Mouse (Mus musculus): Measurements from ENCODE around the gene Sec61a1. TPM values are rescaled to one million over a fixed set of nuclear protein-coding genes. Genes with fewer than 3 reads are reported as not detected.

Gene Sec61a1
- total and polyA plus RNA-seq, 3 experiments = 111 to 277 (median 161) TPM

DNA sequence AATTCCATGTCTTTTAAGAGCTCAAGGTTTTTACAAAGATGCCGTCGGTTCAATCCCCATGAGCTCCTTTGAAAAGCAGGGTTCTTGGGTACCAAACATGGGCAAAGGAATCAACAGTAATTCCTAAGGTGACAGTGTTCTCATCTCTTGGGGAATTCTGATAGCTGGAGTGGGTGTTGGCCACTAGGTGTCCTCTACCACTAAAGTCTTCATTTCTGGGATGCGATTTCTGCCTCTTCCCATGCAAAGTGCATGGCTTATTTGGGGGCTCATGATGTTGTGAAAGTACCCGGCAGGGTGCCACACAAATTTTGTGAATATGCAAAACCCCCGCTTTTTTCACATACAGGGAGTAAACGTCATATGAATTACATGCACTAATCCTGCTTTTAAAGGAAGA, 46.3 kb upstream of the Sec61a1 start:
- no peaks in the 10 kb centered on the region for H3K79me2 ChIP-seq (ENCODE audit: control insufficient read depth, insufficient read depth, low read length, poor library complexity)
- peaks cover 23 to 43% of the 10 kb centered on the region in 2 experiments for H3K27me3 ChIP-seq (ENCODE audit: control insufficient read depth in 1 of 2, insufficient read depth in 2 of 2, low read length in 2 of 2)
- TF ChIP-seq MAFK (IDR thresholded peaks at IDR 0.05; ENCODE audit: borderline replicate concordance, low read depth, low read length) = no peak
- no peak for TF ChIP-seq MYB (IDR thresholded peaks at IDR 0.05; ENCODE audit: low read depth, low read length)
- TF ChIP-seq CTCF (IDR thresholded peaks at IDR 0.05 in 2 of 3, conservative IDR thresholded peaks at IDR 0.05 in 1 of 3; ENCODE audit: control insufficient read depth in 1 of 3, insufficient read depth in 1 of 3, low read depth in 2 of 3, low read length in 3 of 3, poor library complexity in 1 of 3, severe bottlenecking in 1 of 3) = peak in 2 of 3 experiments; percentile 21 to 45; a peak in 3 of 6 replicates
- TF ChIP-seq SMC3 (IDR thresholded peaks at IDR 0.05; ENCODE audit: low read depth, low read length) = peak; percentile 45
- TF ChIP-seq MXI1 (IDR thresholded peaks at IDR 0.05; ENCODE audit: low read depth, low read length) = no peak
- no peak for TF ChIP-seq ZKSCAN1 (IDR thresholded peaks at IDR 0.05; ENCODE audit: low read depth, low read length)
- no peak for TF ChIP-seq RCOR1 (IDR thresholded peaks at IDR 0.05; ENCODE audit: low read depth, low read length)
- TF ChIP-seq ZNF384 (IDR thresholded peaks at IDR 0.05; ENCODE audit: low read depth, low read length) = no peak
- no peak for TF ChIP-seq TBP (IDR thresholded peaks at IDR 0.05; ENCODE audit: low read depth, low read length)
- TF ChIP-seq RAD21 (IDR thresholded peaks at IDR 0.05; ENCODE audit: low read depth, low read length) = peak; percentile 28
- no peaks in the 10 kb centered on the region for H3K36me3 ChIP-seq (ENCODE audit: control insufficient read depth in 1 of 2, insufficient read depth in 2 of 2, low read length in 2 of 2)
- H3K9ac ChIP-seq (ENCODE audit: control insufficient read depth, low read depth, low read length, poor library complexity, severe bottlenecking) = no peak overlapping the region
- no peak for DNase-seq (ENCODE audit: low read depth, low spot score)
- H3K4me3 ChIP-seq (ENCODE audit: control insufficient read depth in 1 of 2, insufficient read depth in 1 of 2, low read depth in 2 of 2, low read length in 2 of 2) = no peak overlapping the region
- H3K27ac ChIP-seq (ENCODE audit: control insufficient read depth, low read depth, low read length) = no peak overlapping the region
- H3K9me3 ChIP-seq (replicated peaks; ENCODE audit: insufficient read depth, low read length) = no peaks in the 10 kb centered on the region
- H3K4me1 ChIP-seq (ENCODE audit: control insufficient read depth in 1 of 2, insufficient read depth in 2 of 2, low read length in 2 of 2) = no peaks in the 10 kb centered on the region

DNA sequence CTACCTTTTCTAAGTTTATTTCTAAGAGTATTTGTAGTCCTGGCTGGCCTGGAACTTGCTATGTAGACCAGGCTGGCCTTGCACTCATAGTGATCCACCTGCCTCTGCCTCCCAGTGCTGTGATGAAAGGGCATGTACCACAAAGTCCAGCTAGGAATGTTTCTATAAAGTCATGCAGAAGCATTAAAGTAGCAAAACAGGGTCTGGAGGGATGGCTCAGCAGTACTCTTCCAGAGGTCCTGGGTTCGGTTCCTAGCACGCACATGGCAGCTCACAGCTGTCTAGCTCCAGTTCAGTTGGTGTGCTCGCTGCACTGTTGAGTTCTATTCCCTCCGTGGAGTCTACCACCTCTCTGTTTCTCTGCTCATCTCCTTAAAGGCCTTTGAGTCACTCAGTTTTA, 41.5 kb upstream of the Sec61a1 start:
- no peak for DNase-seq (ENCODE audit: low read depth, low spot score)
- H3K27me3 ChIP-seq (ENCODE audit: control insufficient read depth in 1 of 2, insufficient read depth in 2 of 2, low read length in 2 of 2) = peaks cover 22 to 37% of the 10 kb centered on the region in 2 experiments
- TF ChIP-seq GATA1 (IDR thresholded peaks at IDR 0.05; ENCODE audit: low read depth, low read length) (no peak), EP300 (IDR thresholded peaks at IDR 0.05; ENCODE audit: low read depth in 1 of 2, low read length in 2 of 2) (no peak), POLR2AphosphoS2 (IDR thresholded peaks at IDR 0.05; ENCODE audit: low read length) (no peak), MAX (IDR thresholded peaks at IDR 0.05; ENCODE audit: low read length) (no peak), MEF2A (IDR thresholded peaks at IDR 0.05; ENCODE audit: extremely low read depth, insufficient replicate concordance, low read depth, low read length, poor library complexity, severe bottlenecking) (no peak), TCF12 (IDR thresholded peaks at IDR 0.05; ENCODE audit: low read depth, low read length) (no peak), USF2 (IDR thresholded peaks at IDR 0.05; ENCODE audit: borderline replicate concordance in 1 of 2, insufficient read depth in 1 of 2, low read depth in 1 of 2, low read length in 2 of 2) (no peak), E2F4 (IDR thresholded peaks at IDR 0.05; ENCODE audit: borderline replicate concordance, low read depth, low read length) (no peak), RCOR1 (IDR thresholded peaks at IDR 0.05; ENCODE audit: low read depth, low read length) (no peak), SMC3 (IDR thresholded peaks at IDR 0.05; ENCODE audit: low read depth, low read length) (no peak), USF1 (IDR thresholded peaks at IDR 0.05; ENCODE audit: low read depth, low read length) (no peak), CTCF (IDR thresholded peaks at IDR 0.05 in 2 of 3, conservative IDR thresholded peaks at IDR 0.05 in 1 of 3; ENCODE audit: control insufficient read depth in 1 of 3, insufficient read depth in 1 of 3, low read depth in 2 of 3, low read length in 3 of 3, poor library complexity in 1 of 3, severe bottlenecking in 1 of 3) (no peak), BHLHE40 (IDR thresholded peaks at IDR 0.05; ENCODE audit: borderline replicate concordance, low read depth, low read length) (no peak), CHD2 (IDR thresholded peaks at IDR 0.05; ENCODE audit: low read length) (no peak), HCFC1 (IDR thresholded peaks at IDR 0.05; ENCODE audit: low read depth, low read length) (no peak), JUND (IDR thresholded peaks at IDR 0.05; ENCODE audit: low read depth, low read length) (no peak)

More for the DNA sequence above, 41.5 kb upstream of the Sec61a1 start:
- Histone ChIP-seq H3K4me3 (ENCODE audit: control insufficient read depth in 1 of 2, insufficient read depth in 1 of 2, low read depth in 2 of 2, low read length in 2 of 2) (no peak overlapping the region), H3K9me3 (replicated peaks; ENCODE audit: insufficient read depth, low read length) (no peaks in the 10 kb centered on the region), H3K9ac (ENCODE audit: control insufficient read depth, low read depth, low read length, poor library complexity, severe bottlenecking) (no peak overlapping the region), H3K27ac (ENCODE audit: control insufficient read depth, low read depth, low read length) (no peak overlapping the region), H3K36me3 (ENCODE audit: control insufficient read depth in 1 of 2, insufficient read depth in 2 of 2, low read length in 2 of 2) (no peaks in the 10 kb centered on the region), H3K4me1 (ENCODE audit: control insufficient read depth in 1 of 2, insufficient read depth in 2 of 2, low read length in 2 of 2) (no peaks in the 10 kb centered on the region), H3K79me2 (ENCODE audit: control insufficient read depth, insufficient read depth, low read length, poor library complexity) (no peaks in the 10 kb centered on the region)
